ENCODE assay signal across 25 mouse cellular contexts in the genomic region with DNA sequence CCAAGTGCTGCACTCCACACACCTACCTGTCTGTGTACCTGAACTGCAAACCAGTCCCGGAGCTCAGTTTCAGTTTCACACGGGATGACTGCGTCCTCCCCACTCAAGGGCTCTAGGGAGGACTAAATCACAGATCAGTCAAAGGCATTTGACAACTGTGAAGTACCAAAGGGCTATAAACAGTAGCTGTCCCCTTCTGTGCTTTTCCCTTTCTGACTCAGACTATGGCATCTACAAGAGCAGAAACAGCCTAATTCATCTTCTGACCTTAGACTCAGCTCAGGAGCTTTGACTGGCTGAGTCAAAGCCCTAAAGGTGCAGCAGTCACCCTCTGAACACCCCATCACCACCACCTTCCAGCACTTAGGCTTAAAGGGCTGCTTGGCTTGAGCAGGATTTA. TPM values are rescaled to one million over a fixed set of nuclear protein-coding genes. Genes with fewer than 3 reads are reported as not detected.
DNase-seq lines count a peak whose midpoint lies in the region; ATAC-seq and TF ChIP-seq lines count a peak whose summit lies in the region.
"Had no signal": no experiment of that assay in that cellular context is flagged by ENCODE, and none has a peak within 500 bp of the region (broad histone marks: within the 10 kb centered on the region; RNA-seq: fewer than 3 reads in every experiment).

No protein-coding gene starts in this region.

- peaks cover 5% of the 10 kb centered on the region; the same call in 1 of the 2 replicates for H3K27me3 ChIP-seq in hindbrain, embryonic 13.5 days
- H3K27me3 ChIP-seq in hindbrain, embryonic 12.5 days, result no peaks in the 10 kb centered on the region
- H3K27me3 ChIP-seq in neural tube, embryonic 13.5 days, result no peaks in the 10 kb centered on the region
- no peaks in the 10 kb centered on the region for H3K27me3 ChIP-seq in CH12.LX (replicated peaks)
- H3K27me3 ChIP-seq: Patski had no signal

- DNase-seq in neural tube, embryonic 10.5 days (ENCODE audit: extremely low spot score, low spot score), result no peak
- DNase-seq in A20 (ENCODE audit: low read depth, low spot score), result peak; percentile 50
- peak; percentile 22 for DNase-seq in CH12.LX (ENCODE audit: extremely low read depth)
- no peak for DNase-seq in adrenal gland, postnatal 14 days
- DNase-seq: adrenal gland, adult 2 months; adrenal gland, adult 8-10 months; adrenal gland, postnatal 10 days; adrenal gland, postnatal 25 days; adrenal gland, postnatal 36 days; B cell, adult 2 months; cerebellum, adult 11 months; cerebellum, adult 11-12 months; cerebellum, adult 18-20 months; cerebellum, adult 2 months; cerebellum, adult 8-10 months had no signal

- no peaks in the 10 kb centered on the region for H3K36me3 ChIP-seq in hindbrain, embryonic 13.5 days
- no peaks in the 10 kb centered on the region for H3K36me3 ChIP-seq in hindbrain, embryonic 12.5 days
- no peaks in the 10 kb centered on the region for H3K36me3 ChIP-seq in neural tube, embryonic 13.5 days
- no peaks in the 10 kb centered on the region for H3K36me3 ChIP-seq in CH12.LX (replicated peaks in 1 of 2; ENCODE audit: control insufficient read depth in 1 of 2, insufficient read depth in 1 of 2, low read length in 1 of 2)
- H3K36me3 ChIP-seq: G1E had no signal

- peaks cover 45% of the 10 kb centered on the region for H3K4me1 ChIP-seq in hindbrain, embryonic 13.5 days (replicated peaks)
- peaks cover 17% of the 10 kb centered on the region for H3K4me1 ChIP-seq in hindbrain, embryonic 12.5 days
- H3K4me1 ChIP-seq in neural tube, embryonic 13.5 days (replicated peaks), result peaks cover 31% of the 10 kb centered on the region
- H3K4me1 ChIP-seq in CH12.LX (ENCODE audit: control insufficient read depth in 1 of 2, insufficient read depth in 2 of 2), result peaks cover 10 to 13% of the 10 kb centered on the region in 2 experiments

- H3K79me2 ChIP-seq in CH12.LX (replicated peaks; ENCODE audit: control insufficient read depth, extremely low read depth, insufficient read depth, poor library complexity, severe bottlenecking), result no peaks in the 10 kb centered on the region

- TF ChIP-seq RAD21 in CH12.LX (IDR thresholded peaks at IDR 0.05; ENCODE audit: low read depth, low read length), result no peak

- peak; percentile 67 for TF ChIP-seq EP300 in CH12.LX (IDR thresholded peaks at IDR 0.05; ENCODE audit: low read length)

- no peak overlapping the region for H3K4me2 ChIP-seq in hindbrain, embryonic 13.5 days
- H3K4me2 ChIP-seq in hindbrain, embryonic 12.5 days (replicated peaks), result no peak overlapping the region
- H3K4me2 ChIP-seq in neural tube, embryonic 13.5 days, result no peak overlapping the region
- H3K4me2 ChIP-seq in CH12.LX (ENCODE audit: insufficient read depth, low read depth, poor library complexity, severe bottlenecking), result peak overlapping the region; percentile 52; the same call in 1 of the 2 replicates

- TF ChIP-seq POLR2A in CH12.LX (IDR thresholded peaks at IDR 0.05; ENCODE audit: low read depth, low read length), result no peak

- H3K9me3 ChIP-seq in hindbrain, embryonic 13.5 days, result no peaks in the 10 kb centered on the region
- no peaks in the 10 kb centered on the region for H3K9me3 ChIP-seq in hindbrain, embryonic 12.5 days (replicated peaks)
- H3K9me3 ChIP-seq in neural tube, embryonic 13.5 days, result no peaks in the 10 kb centered on the region
- H3K9me3 ChIP-seq in CH12.LX (replicated peaks; ENCODE audit: low read length), result no peaks in the 10 kb centered on the region

- in situ Hi-C loops in CH12.LX (cut with MboI; ENCODE audit: low pct_ligation_motif_present, low pct_unique_long_range_greater_than_20kb, low sequenced_read_pairs), result no loop called here

- no peak for ATAC-seq in hindbrain, embryonic 13.5 days (ENCODE audit: low FRiP score)
- ATAC-seq in hindbrain, embryonic 12.5 days (ENCODE audit: low FRiP score), result no peak
- ATAC-seq in neural tube, embryonic 13.5 days (ENCODE audit: low read depth), result no peak
- ATAC-seq in monocyte, adult 5-6 weeks (replicated peaks; ENCODE audit: insufficient number of reproducible peaks, low FRiP score, low TSS enrichment, poor library complexity, severe bottlenecking), result no peak
- ATAC-seq: activated CD4-positive, CD25-positive, alpha-beta regulatory T cell, adult 4 months; CD4-positive, CD25-positive, alpha-beta regulatory T cell, adult 4 months; Patski had no signal

- H3K4me3 ChIP-seq in hindbrain, embryonic 13.5 days, result no peak overlapping the region
- H3K4me3 ChIP-seq in hindbrain, embryonic 12.5 days, result no peak overlapping the region
- no peak overlapping the region for H3K4me3 ChIP-seq in neural tube, embryonic 13.5 days
- H3K4me3 ChIP-seq in CH12.LX (replicated peaks in 1 of 3; ENCODE audit: low read depth in 2 of 3, low read length in 2 of 3, poor library complexity in 1 of 3), result no peak overlapping the region

- H3K9ac ChIP-seq in hindbrain, embryonic 13.5 days, result no peak overlapping the region
- no peak overlapping the region for H3K9ac ChIP-seq in hindbrain, embryonic 12.5 days
- no peak overlapping the region for H3K9ac ChIP-seq in neural tube, embryonic 13.5 days
- H3K9ac ChIP-seq in CH12.LX (ENCODE audit: insufficient read depth, low read depth), result no peak overlapping the region

- H3K27ac ChIP-seq in hindbrain, embryonic 13.5 days, result peak overlapping the region; percentile 10; the same call in 1 of the 2 replicates
- H3K27ac ChIP-seq in hindbrain, embryonic 12.5 days, result no peak overlapping the region
- peak overlapping the region; percentile 56; the same call in 1 of the 2 replicates for H3K27ac ChIP-seq in neural tube, embryonic 13.5 days (replicated peaks)
- H3K27ac ChIP-seq in CH12.LX (ENCODE audit: insufficient read depth, low read depth), result no peak overlapping the region

- no peak for TF ChIP-seq CTCF in CH12.LX (conservative IDR thresholded peaks at IDR 0.05 in 1 of 2, IDR thresholded peaks at IDR 0.05 in 1 of 2; ENCODE audit: low read depth in 2 of 2, low read length in 2 of 2)

- 81% methylated on average over 3 of the region's 3 CpGs for WGBS in hindbrain, embryonic 13.5 days
- 86% methylated on average over 3 of the region's 3 CpGs for WGBS in hindbrain, embryonic 12.5 days
- 51% methylated on average over 3 of the region's 3 CpGs for WGBS in neural tube, embryonic 13.5 days

- dilution Hi-C loops in CH12.LX (cut with MboI; ENCODE audit: extremely low pct_ligation_motif_present, extremely low pct_unique_long_range_greater_than_20kb, low sequenced_read_pairs), result no loop called here

TF ChIP-seq in CH12.LX, 34 proteins besides CTCF, POLR2A, EP300 and RAD21 (continues in another document):
- TF ChIP-seq KAT2A (IDR thresholded peaks at IDR 0.05; ENCODE audit: insufficient replicate concordance, low read length), result no peak
- no peak for TF ChIP-seq POLR2AphosphoS2 (IDR thresholded peaks at IDR 0.05; ENCODE audit: low read depth, low read length)
- no peak for TF ChIP-seq ZC3H11A (IDR thresholded peaks at IDR 0.05; ENCODE audit: low read depth, low read length)
- no peak for TF ChIP-seq JUN (IDR thresholded peaks at IDR 0.05; ENCODE audit: insufficient read depth, low read depth, low read length)
- no peak for TF ChIP-seq RCOR1 (conservative IDR thresholded peaks at IDR 0.05; ENCODE audit: low read depth, low read length)
- TF ChIP-seq SMC3 (IDR thresholded peaks at IDR 0.05; ENCODE audit: low read depth, low read length), result no peak
- no peak for TF ChIP-seq USF2 (conservative IDR thresholded peaks at IDR 0.05; ENCODE audit: low read depth, low read length)
- TF ChIP-seq IRF4 (IDR thresholded peaks at IDR 0.05; ENCODE audit: low read depth, low read length), result peak; percentile 89
- no peak for TF ChIP-seq E2F4 (IDR thresholded peaks at IDR 0.05; ENCODE audit: insufficient replicate concordance, low read depth, low read length)
- no peak for TF ChIP-seq SIN3A (IDR thresholded peaks at IDR 0.05; ENCODE audit: low read length)
- TF ChIP-seq ETS1 (conservative IDR thresholded peaks at IDR 0.05; ENCODE audit: low read depth, low read length), result peak; percentile 32; the same call in 1 of the 2 replicates
- peak; percentile 50; the same call in 1 of the 2 replicates for TF ChIP-seq JUND (conservative IDR thresholded peaks at IDR 0.05; ENCODE audit: low read depth, low read length)
- no peak for TF ChIP-seq USF1 (IDR thresholded peaks at IDR 0.05; ENCODE audit: low read depth, low read length)
- no peak for TF ChIP-seq CHD1 (IDR thresholded peaks at IDR 0.05; ENCODE audit: low read depth, low read length)
- TF ChIP-seq BHLHE40 (IDR thresholded peaks at IDR 0.05; ENCODE audit: low read depth, low read length), result no peak
- no peak for TF ChIP-seq NRF1 (IDR thresholded peaks at IDR 0.05; ENCODE audit: low read depth, low read length)
- TF ChIP-seq ZMIZ1 (IDR thresholded peaks at IDR 0.05; ENCODE audit: low read depth, low read length), result no peak
- no peak for TF ChIP-seq TBP (conservative IDR thresholded peaks at IDR 0.05; ENCODE audit: low read depth, low read length)
- no peak for TF ChIP-seq ZNF384 (IDR thresholded peaks at IDR 0.05; ENCODE audit: low read depth, low read length)
- no peak for TF ChIP-seq CHD2 (IDR thresholded peaks at IDR 0.05; ENCODE audit: low read length)
- TF ChIP-seq UBTF (IDR thresholded peaks at IDR 0.05; ENCODE audit: low read depth, low read length), result no peak
- no peak for TF ChIP-seq ZKSCAN1 (IDR thresholded peaks at IDR 0.05; ENCODE audit: borderline replicate concordance, low read depth, low read length)
- TF ChIP-seq MAZ (IDR thresholded peaks at IDR 0.05; ENCODE audit: low read depth, low read length), result no peak
- TF ChIP-seq MYC (IDR thresholded peaks at IDR 0.05; ENCODE audit: low read depth, low read length), result no peak
- TF ChIP-seq MEF2A (IDR thresholded peaks at IDR 0.05; ENCODE audit: borderline replicate concordance, low read depth, low read length), result peak; percentile 80
- TF ChIP-seq ELF1 (IDR thresholded peaks at IDR 0.05; ENCODE audit: low read depth, low read length), result no peak
- TF ChIP-seq NELFE (IDR thresholded peaks at IDR 0.05; ENCODE audit: low read depth, low read length), result no peak
- no peak for TF ChIP-seq MAX (IDR thresholded peaks at IDR 0.05; ENCODE audit: low read length)
- no peak for TF ChIP-seq GABPA (IDR thresholded peaks at IDR 0.05; ENCODE audit: insufficient replicate concordance, low read depth, low read length)

RNA-seq across cellular contexts. Expression of gene Bend5, which starts 56.9 kb away (rescaled TPM):
- polyA plus RNA-seq in hindbrain, embryonic 13.5 days (2015; fragmentation: Nextera tagmentation; extraction: Ambion mirVana), result 74.9 and 76.4 TPM in 2 replicates
- polyA plus RNA-seq in hindbrain, embryonic 12.5 days (2016; fragmentation: Nextera tagmentation; extraction: Ambion mirVana), result 68.2 and 70.2 TPM in 2 replicates
- 72.7 and 76.9 TPM in 2 replicates for polyA plus RNA-seq in neural tube, embryonic 13.5 days (2015; fragmentation: Nextera tagmentation; extraction: Ambion mirVana)
- total RNA-seq in CH12.LX (2012; rRNA removed) (21.8 and 27.1 TPM in 2 replicates), CH12.LX (2014; rRNA removed) (14.8 and 15.6 TPM in 2 replicates)
- 19.3 and 25.9 TPM in 2 replicates for polyA plus RNA-seq in CH12.LX (2012; ENCODE audit: insufficient read length, low read depth)
- 4.9 to 11.6 TPM (median 9.2 TPM) in 3 replicates for total RNA-seq in monocyte, adult 5-6 weeks (2017)
- total RNA-seq in adrenal gland, postnatal 14 days (2021), result 11.0 and 14.6 TPM in 2 replicates
- total RNA-seq: G1E, MEL had no signal
- polyA plus RNA-seq: C2C12, G1E had no signal

Comparison
In these comparisons a context has a peak if more than half of its experiments do, and no peak if none do; other contexts are left out.
1. H3K27ac ChIP-seq: peak in hindbrain, embryonic 13.5 days (single experiment) and neural tube, embryonic 13.5 days (single experiment); none in hindbrain, embryonic 12.5 days (single experiment) and CH12.LX (single experiment).
2. DNase-seq: peak in A20 (single experiment) and CH12.LX (single experiment); none in neural tube, embryonic 10.5 days (single experiment) and adrenal gland, postnatal 14 days (single experiment).